Comparison of ENCODE assay signal across 9 mouse cellular contexts in the genomic region with DNA sequence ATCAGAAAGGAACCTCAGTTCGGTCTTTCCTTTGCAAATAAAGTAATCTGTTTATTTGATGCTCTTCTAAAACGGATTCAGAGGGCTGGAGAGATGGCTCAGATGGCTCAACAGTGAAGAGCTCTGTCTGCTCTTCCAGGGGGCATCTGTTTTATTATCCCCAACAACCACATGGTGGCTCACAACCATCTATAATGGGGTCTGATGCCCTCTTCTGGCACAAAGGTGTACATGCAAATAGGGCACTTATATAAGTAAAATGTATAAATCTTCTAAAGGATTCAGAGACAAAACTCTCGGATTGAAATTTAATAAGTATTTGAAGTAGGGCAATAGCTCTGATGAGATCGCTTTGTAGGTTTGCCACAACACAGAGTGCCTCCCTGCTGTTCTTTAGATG.
DNase-seq lines count a peak whose midpoint lies in the region.
"Had no signal": no experiment of that assay in that cellular context is flagged by ENCODE, and none has a peak within 500 bp of the region (broad histone marks: within the 10 kb centered on the region; RNA-seq: fewer than 3 reads in every experiment).

No protein-coding gene starts in this region.

- no peaks in the 10 kb centered on the region for H3K27me3 ChIP-seq in splenic B cell, adult 2 months (ENCODE audit: control insufficient read depth, insufficient read depth, low read length, poor library complexity, severe bottlenecking)
- H3K27me3 ChIP-seq: stomach, embryonic 15.5 days had no signal

- no peaks in the 10 kb centered on the region; the same call in 1 of the 2 replicates for H3K36me3 ChIP-seq in splenic B cell, adult 2 months (ENCODE audit: control insufficient read depth, insufficient read depth, low read length, poor library complexity, severe bottlenecking)

- DNase-seq in frontal cortex, postnatal 36 days (ENCODE audit: low spot score in 2 of 2), result peak; percentile 15 to 47
- no peak for DNase-seq in frontal cortex, postnatal 10 days (ENCODE audit: low spot score in 2 of 2)
- DNase-seq in lung, postnatal 10 days, result peak; percentile 46
- no peak for DNase-seq in lung, adult 18-20 months
- peak; percentile 69 for DNase-seq in cerebellum, adult 9-10 months
- DNase-seq in splenic B cell, adult 2 months (ENCODE audit: low read depth, low spot score), result peak; percentile 80
- no peak for DNase-seq in urinary bladder, postnatal 10 days (ENCODE audit: low spot score)
- no peak for DNase-seq in frontal cortex, postnatal 14 days (ENCODE audit: low spot score in 2 of 2)

Comparison
In these comparisons a context has a peak if more than half of its experiments do, and no peak if none do; other contexts are left out.
1. DNase-seq: peak in frontal cortex, postnatal 36 days (2 of 2), lung, postnatal 10 days (single experiment), cerebellum, adult 9-10 months (single experiment) and splenic B cell, adult 2 months (single experiment); none in frontal cortex, postnatal 10 days (0 of 2), lung, adult 18-20 months (0 of 2), urinary bladder, postnatal 10 days (single experiment) and frontal cortex, postnatal 14 days (0 of 2).